Mouse (Mus musculus): Measurements from ENCODE around the gene Mrpl33. TPM values are rescaled to one million over a fixed set of nuclear protein-coding genes. Genes with fewer than 3 reads are reported as not detected.
"Not testable (repeated sequence)": the region's sequence is repeated elsewhere in the genome, so short reads cannot be mapped to it uniquely, and the experiment has no call there.

Mrpl33 gene
- total RNA-seq, 2 experiments from 2014 or later: 93.4 to 320 TPM

DNA sequence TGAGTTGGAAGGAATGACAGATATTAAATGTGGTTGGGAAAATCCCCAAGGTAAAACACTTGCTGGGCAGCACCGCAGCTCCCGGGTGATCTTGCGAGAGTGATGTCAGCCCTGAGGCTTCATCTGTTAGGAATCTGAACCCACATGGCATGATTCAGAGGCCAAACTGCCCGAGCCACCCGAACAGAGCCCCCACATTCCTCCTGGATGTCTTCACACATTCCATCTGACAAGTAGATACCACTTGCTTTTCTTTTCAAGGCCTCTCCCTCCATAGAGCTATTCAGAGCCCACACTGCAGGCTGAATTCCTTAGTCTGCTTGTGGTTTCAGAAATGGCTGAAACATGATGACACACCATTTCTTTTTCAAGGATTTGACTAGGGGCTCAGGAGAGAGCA lies 33.3 kb downstream of the Mrpl33 start:
- no peak for ATAC-seq (replicated peaks; ENCODE audit: low FRiP score, low TSS enrichment, poor library complexity, severe bottlenecking)

DNA sequence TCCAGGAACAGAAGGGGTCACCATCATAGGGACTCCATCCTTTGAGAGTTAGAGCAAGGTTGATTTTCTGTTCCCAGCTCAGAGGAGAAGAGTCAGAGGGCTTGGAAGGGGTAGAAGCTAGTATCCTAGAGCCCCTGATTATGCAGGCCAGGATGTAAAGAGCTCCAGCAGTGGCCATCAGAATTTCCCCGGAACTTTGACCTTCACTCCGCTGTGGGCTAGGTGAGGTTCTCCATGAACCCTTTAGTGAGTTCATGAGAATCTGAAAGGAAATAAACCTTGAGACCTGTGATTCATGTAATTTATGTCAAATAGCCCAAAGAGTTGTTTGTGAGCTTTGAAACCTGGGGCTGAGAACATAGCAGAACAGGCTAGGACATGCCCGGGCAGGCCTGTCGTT lies 34.4 kb downstream of the Mrpl33 start:
- not testable (repeated sequence) for ATAC-seq (replicated peaks; ENCODE audit: low FRiP score, low TSS enrichment, poor library complexity, severe bottlenecking)

- ATAC-seq (replicated peaks; ENCODE audit: low FRiP score, low TSS enrichment, poor library complexity, severe bottlenecking): no peak
These were observed 37.4 kb downstream of the Mrpl33 start for GRCm38 (mm10) chr5:31634161-31634560.

GRCm38 (mm10) chr5:31634679-31635078 lies 37.9 kb downstream of the Mrpl33 start:
- no peak for ATAC-seq (replicated peaks; ENCODE audit: low FRiP score, low TSS enrichment, poor library complexity, severe bottlenecking)

GRCm38 (mm10) chr5:31636636-31637253 lies 40.0 kb downstream of the Mrpl33 start:
- ATAC-seq (replicated peaks; ENCODE audit: low FRiP score, low TSS enrichment, poor library complexity, severe bottlenecking): peak; percentile 71

DNA sequence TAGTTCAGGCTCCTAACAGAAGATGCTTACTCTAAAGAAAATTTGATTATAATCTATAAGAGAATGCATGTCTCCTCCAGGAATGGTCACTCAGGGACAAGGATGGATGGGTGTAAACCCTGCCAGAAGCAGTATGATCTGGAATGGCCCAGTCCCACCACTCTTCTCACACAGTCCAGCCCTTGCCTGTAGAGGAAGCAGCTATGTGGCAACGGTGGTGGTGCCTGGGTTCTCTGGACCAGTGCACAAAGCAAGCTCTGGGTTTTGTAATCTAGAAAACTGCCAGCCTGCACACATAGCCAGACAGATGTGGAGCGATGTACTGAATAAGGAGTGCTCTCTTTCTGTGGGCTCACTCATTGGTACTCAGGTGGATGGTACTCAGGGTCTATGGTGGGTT lies 43.8 kb downstream of the Mrpl33 start:
- ATAC-seq (replicated peaks; ENCODE audit: low FRiP score, low TSS enrichment, poor library complexity, severe bottlenecking): no peak

- ATAC-seq (replicated peaks; ENCODE audit: low FRiP score, low TSS enrichment, poor library complexity, severe bottlenecking): no peak
These were observed 45.6 kb downstream of the Mrpl33 start for GRCm38 (mm10) chr5:31642300-31642699.

GRCm38 (mm10) chr5:31644272-31644671 lies 47.5 kb downstream of the Mrpl33 start:
- no peak for ATAC-seq (replicated peaks; ENCODE audit: low FRiP score, low TSS enrichment, poor library complexity, severe bottlenecking)

- no peak for ATAC-seq (replicated peaks; ENCODE audit: low FRiP score, low TSS enrichment, poor library complexity, severe bottlenecking)
These were observed 48.1 kb downstream of the Mrpl33 start for GRCm38 (mm10) chr5:31644847-31645246.

DNA sequence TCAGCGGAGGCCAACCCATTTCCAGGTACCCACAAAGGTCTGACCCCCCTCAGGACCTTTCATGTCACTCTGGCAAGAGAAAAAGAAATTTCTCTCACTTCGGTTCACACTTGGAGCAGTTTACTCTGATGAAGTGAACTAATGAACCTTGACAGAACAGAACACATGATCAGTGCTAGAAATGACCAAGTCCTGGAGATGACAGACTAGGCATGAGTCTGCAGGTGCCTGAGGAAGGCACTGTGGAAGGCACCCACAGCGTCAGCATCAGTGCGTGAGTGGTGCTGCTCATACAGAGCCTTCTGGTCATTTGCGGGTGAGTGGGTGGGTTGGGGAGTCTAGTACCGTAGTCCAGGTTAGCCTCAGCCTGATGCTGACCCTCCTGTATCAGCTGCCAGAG lies 49.1 kb downstream of the Mrpl33 start:
- ATAC-seq (replicated peaks; ENCODE audit: low FRiP score, low TSS enrichment, poor library complexity, severe bottlenecking): no peak

DNA sequence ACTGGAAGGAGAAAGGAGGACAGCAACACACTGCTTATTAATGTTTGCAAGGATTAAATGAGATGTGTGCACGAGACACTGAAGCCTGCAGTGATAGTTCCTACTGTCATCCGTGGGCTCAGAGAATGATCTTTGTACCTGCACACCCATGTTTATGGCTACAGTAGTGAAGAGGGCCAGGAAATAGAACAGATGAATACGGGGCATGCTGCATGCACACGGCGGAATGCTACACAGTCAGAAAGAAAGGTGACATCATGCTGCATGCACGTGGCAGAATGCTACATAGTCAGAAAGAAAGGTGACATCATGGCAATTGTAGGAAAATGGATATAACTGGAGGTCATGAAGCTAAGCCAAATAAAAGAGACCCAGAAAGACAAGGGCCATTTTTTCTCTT lies 49.8 kb downstream of the Mrpl33 start:
- ATAC-seq (replicated peaks; ENCODE audit: low FRiP score, low TSS enrichment, poor library complexity, severe bottlenecking): no peak

GRCm38 (mm10) chr5:31647327-31647726 lies 50.6 kb downstream of the Mrpl33 start:
- no peak for ATAC-seq (replicated peaks; ENCODE audit: low FRiP score, low TSS enrichment, poor library complexity, severe bottlenecking)

GRCm38 (mm10) chr5:31650518-31651288 lies 54.0 kb downstream of the Mrpl33 start:
- no peak for ATAC-seq (replicated peaks; ENCODE audit: low FRiP score, low TSS enrichment, poor library complexity, severe bottlenecking)

GRCm38 (mm10) chr5:31655688-31656190 lies 59.0 kb downstream of the Mrpl33 start:
- ATAC-seq (replicated peaks; ENCODE audit: low FRiP score, low TSS enrichment, poor library complexity, severe bottlenecking): no peak

- ATAC-seq (replicated peaks; ENCODE audit: low FRiP score, low TSS enrichment, poor library complexity, severe bottlenecking): no peak
These were observed 69.4 kb downstream of the Mrpl33 start for GRCm38 (mm10) chr5:31666176-31666575.

- no peak for ATAC-seq (replicated peaks; ENCODE audit: low FRiP score, low TSS enrichment, poor library complexity, severe bottlenecking)
These were observed 71.7 kb downstream of the Mrpl33 start for GRCm38 (mm10) chr5:31668325-31668968.

DNA sequence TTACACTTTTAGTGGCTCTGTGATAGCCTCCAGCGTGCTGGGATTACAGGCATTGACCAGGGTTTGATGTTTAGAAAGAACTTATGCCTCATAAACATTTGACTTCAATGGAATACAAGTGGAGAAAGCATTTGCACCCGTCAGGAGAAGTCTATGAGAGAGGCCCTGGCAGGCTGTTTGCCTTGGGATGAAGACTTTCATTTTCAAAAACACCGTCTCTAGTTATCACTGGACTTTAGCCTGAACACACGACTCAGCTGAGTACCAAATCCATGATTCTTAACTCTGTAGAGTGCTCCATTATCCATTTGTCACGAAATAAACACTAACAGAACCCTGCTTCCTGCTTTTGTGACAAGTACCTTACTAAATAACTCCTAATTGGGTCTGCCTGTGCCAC lies 73.2 kb downstream of the Mrpl33 start:
- ATAC-seq (replicated peaks; ENCODE audit: low FRiP score, low TSS enrichment, poor library complexity, severe bottlenecking): no peak

GRCm38 (mm10) chr5:31671137-31671536 lies 74.4 kb downstream of the Mrpl33 start:
- ATAC-seq (replicated peaks; ENCODE audit: low FRiP score, low TSS enrichment, poor library complexity, severe bottlenecking): no peak

- ATAC-seq (replicated peaks; ENCODE audit: low FRiP score, low TSS enrichment, poor library complexity, severe bottlenecking): no peak
These were observed 76.7 kb downstream of the Mrpl33 start for GRCm38 (mm10) chr5:31673431-31673830.

GRCm38 (mm10) chr5:31678000-31678399 lies 81.3 kb downstream of the Mrpl33 start:
- no peak for ATAC-seq (replicated peaks; ENCODE audit: low FRiP score, low TSS enrichment, poor library complexity, severe bottlenecking)

All from megakaryocyte-erythroid progenitor cell, adult 5-6 weeks (primary cell).